Mouse (Mus musculus): ENCODE measurements around the gene Enpp3. TPM values are rescaled to one million over a fixed set of nuclear protein-coding genes. Genes with fewer than 3 reads are reported as not detected.
"Not testable (repeated sequence)": the region's sequence is repeated elsewhere in the genome, so short reads cannot be mapped to it uniquely, and the experiment has no call there.

Gene Enpp3
- total and polyA plus RNA-seq, 3 experiments = 0.22 to 2.2 (median 1.7) TPM

- no peak for DNase-seq
These were observed 19.4 kb downstream of the Enpp3 start for GRCm38 (mm10) chr10:24823265-24823664.

DNA sequence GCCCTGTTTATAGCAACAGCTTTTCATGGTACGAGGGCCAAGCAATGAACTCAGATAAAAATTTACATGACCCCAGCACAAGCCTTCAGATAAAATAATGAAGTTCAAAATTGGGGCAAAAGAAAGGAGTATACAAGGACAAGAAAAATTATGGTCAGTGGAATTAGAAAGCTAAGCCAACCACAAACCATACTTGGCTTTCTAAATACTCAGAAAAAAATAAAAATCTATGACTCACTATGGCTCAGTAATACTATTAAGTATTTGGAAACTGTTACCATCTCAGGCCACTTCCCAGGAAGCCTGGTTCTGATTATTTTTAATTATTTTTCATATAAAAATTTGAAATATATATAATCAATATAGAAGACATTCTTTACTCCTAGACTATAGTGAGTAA is 19.8 kb downstream of the Enpp3 start:
- no peak for DNase-seq

- no peak for DNase-seq
These were observed 20.5 kb downstream of the Enpp3 start for GRCm38 (mm10) chr10:24821990-24822676.

- DNase-seq = no peak
These were observed 23.1 kb downstream of the Enpp3 start for GRCm38 (mm10) chr10:24819526-24819925.

DNA sequence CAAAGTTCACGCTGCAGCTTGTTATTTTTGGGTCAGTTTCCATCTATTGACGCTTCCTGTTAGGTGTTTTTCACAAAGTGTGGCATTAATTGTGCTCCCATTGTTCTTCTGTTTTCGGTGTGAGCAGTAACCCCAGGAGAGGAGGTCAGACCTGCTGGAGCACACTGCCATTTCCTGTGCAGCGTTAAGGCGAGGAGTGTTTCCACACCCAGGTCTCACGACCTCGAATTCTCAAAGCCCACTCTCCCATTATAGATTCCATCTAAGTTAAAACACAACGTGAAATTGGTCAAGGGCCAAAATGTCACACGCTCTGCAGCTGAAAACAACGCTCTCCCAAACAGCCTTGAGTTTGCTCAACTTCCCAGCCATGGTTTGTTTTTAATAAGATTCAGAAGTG is 32.0 kb downstream of the Enpp3 start:
- DNase-seq = no peak

DNA sequence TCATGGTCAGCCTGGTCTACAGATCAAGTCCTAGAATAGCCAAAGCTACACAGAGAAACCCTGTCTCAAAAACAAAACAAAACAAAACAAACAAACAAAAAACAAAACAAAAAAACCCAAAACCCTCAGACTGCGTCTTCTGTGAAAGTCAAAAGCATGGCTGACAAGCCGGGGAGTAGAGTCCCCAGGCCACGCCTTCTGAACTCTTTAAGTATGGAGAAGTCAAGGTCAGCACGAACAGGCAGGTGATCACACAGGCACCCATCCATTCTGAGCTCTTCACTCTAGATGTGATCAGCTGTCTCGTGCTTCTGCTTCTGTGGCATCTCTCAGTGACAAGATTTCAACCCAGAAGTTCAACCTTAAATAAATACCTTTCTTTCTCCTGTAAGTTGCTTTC is 35.9 kb downstream of the Enpp3 start:
- no peak for DNase-seq

DNA sequence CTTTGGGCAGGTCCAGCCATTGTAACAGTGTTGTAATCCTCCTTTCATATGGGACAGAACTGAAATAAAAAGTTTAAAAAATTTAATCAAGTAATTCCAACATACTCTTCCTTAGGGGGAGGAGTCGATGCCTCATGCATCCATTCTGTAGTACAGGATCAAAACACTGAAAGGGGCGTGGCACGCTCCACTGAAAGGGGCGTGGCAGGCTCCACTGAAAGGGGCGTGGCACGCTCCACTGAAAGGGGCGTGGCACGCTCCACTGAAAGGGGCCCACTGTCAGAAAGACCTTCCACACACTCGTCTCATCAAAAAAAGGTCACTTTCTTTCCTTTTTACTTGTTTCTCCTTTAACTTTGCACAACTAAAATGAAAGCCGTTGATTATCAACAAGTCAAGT is 36.7 kb downstream of the Enpp3 start:
- no peak for DNase-seq

- DNase-seq = no peak
These were observed 37.5 kb downstream of the Enpp3 start for GRCm38 (mm10) chr10:24805173-24805572.

DNA sequence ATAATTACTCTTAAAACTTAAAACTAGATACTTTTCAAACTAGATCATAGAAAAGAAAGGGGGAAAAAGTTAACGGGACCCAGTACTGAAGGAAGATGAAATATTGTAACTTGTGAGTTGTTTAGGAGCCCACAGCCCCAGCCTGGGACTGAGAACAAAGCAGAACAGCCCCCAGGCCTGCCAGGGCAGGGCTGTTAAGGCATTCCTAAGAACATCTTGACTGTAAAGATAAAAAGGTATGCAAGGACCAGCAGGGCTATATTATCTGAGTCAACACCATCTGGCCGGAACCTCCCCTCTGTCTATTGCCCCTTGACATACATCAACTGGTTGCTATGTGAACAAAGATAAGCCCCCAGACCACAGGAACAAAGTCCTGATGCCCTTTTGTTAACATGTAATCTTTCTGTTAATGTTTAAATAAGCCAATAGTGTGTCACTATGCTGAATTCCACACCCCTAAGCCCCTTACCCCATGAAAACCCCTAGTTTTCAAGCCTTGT is 39.8 kb downstream of the Enpp3 start:
- DNase-seq = not testable (repeated sequence)

GRCm38 (mm10) chr10:24801796-24802195 is 40.8 kb downstream of the Enpp3 start:
- DNase-seq = no peak

DNA sequence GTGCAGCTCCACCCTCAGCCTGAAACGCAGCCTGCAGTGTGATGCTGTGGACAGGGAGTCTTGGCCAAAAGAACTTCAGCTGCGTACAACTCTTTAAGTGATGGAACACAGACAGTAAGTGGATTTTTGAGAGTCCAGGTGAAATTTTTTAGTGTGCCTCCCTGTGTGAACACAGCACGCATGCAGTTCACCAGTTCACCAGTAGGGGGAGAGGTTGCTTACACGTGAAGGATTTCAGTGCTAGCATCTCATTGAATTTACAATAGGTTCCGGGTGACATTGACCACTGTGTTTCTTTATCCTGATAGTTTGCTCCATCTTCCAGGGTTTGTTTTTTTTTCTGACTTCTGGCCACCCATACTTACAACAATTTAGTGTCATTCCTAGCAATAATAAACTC is 45.4 kb downstream of the Enpp3 start:
- peak; percentile 33 for DNase-seq

DNA sequence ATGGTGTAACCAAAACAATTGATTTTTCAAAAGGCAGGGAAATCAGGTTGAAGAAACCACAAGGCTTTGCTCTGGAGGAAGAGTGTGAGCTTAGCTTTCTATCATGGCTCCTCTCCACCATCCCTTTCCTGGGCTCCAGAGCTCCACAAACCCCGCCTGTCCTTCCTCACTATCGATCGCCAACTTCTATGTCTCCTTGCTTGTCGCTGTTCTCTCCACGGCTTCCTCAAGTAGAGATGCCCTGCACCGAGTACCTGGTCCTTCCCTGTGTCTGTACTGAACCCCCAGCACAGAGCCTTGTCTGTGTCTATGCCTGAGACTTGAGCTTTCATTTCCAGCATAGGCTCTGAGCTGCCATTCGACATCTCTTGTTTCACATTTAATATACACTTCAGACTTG is 49.9 kb downstream of the Enpp3 start:
- no peak for DNase-seq

DNA sequence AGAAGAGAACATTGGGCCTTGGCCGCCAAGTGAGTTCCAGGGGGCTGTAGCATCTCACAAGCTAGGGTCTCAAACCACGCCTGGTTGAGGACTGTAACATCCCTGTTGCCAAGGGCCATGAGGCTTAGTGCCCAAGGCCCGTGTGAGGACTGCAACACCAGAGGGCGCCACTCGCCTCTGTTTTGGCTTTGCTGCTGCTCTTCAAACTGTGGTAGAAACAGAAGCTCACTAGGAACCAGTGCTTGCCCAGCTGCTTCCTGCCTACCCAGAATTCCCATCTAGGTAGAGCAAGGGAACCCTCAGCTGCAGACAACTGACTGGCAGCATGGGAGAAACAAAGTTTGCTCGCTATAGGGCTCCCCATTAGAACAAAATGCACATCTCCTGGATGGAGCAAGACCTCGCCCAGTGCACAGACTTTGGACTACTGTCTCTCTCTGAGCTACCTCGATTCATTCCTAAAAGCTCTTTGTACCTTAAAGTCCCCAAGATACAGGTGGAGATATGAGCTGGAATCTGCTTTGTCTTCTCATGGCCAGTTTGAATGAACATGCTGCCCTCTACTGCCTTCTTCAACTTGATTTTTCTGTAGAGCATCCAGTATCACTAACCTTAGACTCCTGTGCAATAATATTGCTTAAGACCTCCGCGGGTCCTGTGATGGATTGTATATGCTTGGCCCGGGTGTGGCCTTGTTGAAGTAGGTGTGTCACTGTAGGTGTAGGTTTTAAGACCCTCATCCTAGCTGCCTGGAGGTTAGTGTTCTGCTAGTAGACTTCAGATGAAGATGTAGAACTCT is 52.7 kb downstream of the Enpp3 start:
- peak; percentile 31 for DNase-seq

GRCm38 (mm10) chr10:24785345-24785744 is 57.3 kb downstream of the Enpp3 start:
- no peak for DNase-seq

- DNase-seq = no peak
These were observed 57.9 kb downstream of the Enpp3 start for GRCm38 (mm10) chr10:24784624-24785276.

- DNase-seq = no peak
These were observed 58.7 kb downstream of the Enpp3 start for GRCm38 (mm10) chr10:24783946-24784345.

GRCm38 (mm10) chr10:24778643-24779020 is 64.0 kb downstream of the Enpp3 start:
- no peak for DNase-seq

DNA sequence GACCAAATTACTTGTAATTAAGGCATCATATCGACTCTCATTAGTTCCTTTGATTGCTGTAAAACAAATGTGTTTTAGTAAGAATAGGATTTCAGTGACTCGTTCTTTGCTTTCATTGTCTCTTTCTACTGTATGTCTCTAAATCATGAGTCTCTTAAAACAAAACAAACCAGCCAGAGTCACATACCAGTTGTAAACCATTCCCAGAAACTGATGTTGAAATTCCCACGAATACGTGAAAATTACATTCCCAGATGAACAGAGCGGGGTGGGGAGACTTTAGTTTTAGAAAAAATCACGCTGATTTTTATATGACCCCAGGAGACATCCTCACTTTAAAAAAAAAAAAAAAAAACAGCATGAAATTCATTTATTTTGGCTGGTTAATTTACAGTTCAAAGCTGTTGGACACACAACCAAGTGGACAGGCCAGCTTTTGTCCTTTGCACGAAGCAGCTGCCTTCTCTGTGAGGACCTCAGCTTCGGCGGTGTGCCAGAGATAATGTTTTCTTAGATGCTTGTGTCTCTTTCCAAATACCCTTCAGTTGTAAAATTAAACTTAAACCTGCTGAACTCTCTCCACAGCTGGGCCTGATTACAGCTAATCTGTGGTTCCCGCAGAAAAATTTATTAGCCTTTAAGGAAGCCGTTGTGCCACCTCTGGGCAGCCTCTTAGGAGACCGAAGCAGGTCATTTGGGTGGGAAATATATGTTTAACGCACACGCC is 64.5 kb downstream of the Enpp3 start:
- DNase-seq = no peak

GRCm38 (mm10) chr10:24769496-24769895 is 73.1 kb downstream of the Enpp3 start:
- no peak for DNase-seq

GRCm38 (mm10) chr10:24767695-24768094 is 74.9 kb downstream of the Enpp3 start:
- no peak for DNase-seq

DNA sequence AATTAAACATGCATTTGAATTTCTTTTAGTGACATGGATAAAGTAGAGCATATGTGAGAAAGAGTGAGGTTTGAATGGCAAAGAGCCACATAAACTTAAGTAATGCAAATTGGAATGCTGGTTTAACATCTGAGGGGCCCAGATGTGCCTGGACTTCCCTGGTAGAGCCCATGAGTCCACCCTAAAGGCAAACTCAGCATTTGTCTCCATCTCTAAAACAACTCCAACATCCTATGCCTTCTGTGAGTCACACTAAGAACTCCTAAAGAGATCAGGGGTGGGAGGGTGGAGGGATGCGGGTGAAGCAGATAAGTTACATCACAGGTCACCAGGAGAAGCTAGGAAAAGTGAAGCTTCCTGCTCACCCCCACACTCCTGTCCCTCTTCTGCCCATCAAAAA is 76.6 kb downstream of the Enpp3 start:
- DNase-seq = no peak

DNA sequence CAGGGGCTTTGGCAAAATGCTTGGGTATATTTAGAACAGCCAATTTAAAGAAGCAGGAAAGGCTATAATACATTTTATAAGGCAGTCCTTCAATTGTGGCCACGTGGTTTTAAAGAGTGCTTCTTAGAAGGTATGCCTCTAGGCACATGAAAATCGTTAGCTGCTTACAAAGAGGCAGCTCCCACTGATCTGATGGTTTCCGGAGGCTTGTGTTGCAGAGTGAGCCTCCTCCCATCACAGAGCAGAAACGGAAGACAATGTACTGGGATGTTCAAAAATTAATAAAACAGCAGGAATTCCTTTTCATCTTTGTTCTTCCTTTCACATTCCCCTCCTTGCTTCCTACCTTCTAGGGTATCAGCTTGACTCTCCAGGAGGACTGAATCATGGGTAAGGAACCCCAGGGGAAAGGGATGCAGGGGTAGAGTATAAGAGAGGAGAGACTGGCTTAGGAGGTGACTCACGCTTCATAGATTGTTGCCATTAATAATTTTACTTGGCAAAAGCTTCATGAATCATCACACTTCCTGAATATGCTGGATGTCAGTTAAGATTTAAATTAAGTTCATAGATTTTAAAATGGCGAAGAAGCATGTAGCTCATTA is 77.4 kb downstream of the Enpp3 start:
- DNase-seq = no peak
